Mouse (Mus musculus) small intestine, adult 2 months (tissue): ENCODE data around the gene Defb28.

Source experiments
- CTCF ChIP-seq: fragments of 200-500 bp; IDR thresholded peaks from 2 replicates; pipeline ENCODE4 v1.5.1; 2012; ENCODE audit warnings: low read depth, mild to moderate bottlenecking, control low read depth, inconsistent platforms, low read length, moderate library complexity, mixed read lengths; ENCODE audit not compliant: insufficient replicate concordance, insufficient read length; ENCODE audit errors: extremely low read depth
- POLR2A ChIP-seq: fragments of 200-500 bp; IDR thresholded peaks from 2 replicates; pipeline ENCODE4 v1.6.1; 2012; ENCODE audit warnings: low read depth, mild to moderate bottlenecking, control low read depth, inconsistent platforms, low read length, moderate library complexity

DNA sequence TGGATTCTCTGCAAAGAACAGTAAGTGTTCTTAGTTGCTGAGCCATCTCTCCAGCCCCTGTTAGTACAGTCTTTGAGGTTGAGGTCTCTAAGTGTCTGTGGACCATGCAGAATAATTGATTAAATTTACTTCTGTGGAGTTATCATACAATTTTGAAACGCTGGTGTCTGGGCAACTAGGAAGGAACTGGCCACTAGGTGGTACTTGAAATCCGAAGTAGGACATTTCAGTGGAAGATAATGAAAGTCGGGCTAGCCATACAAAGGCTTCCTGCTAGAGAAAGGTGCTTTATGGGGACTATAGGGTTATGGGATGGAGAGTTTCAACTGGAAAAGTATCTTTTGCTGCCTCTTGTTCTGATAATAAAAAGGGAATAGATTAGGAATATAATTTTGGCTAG, 45.6 kb upstream of the Defb28 start:
- TF ChIP-seq POLR2A (no peak), CTCF (no peak)
